Mouse (Mus musculus): ENCODE measurements at regions not wholly inside any gene's neighbourhood (a gene's known extent, or its start where the extent isn't known, plus 50 kb on each side); places are given as distances from the start of the nearest gene placed in this dataset.

- TF ChIP-seq POLR2A (IDR thresholded peaks at IDR 0.05; ENCODE audit: low read depth, low read length): no peak
- no peak for TF ChIP-seq CTCF (conservative IDR thresholded peaks at IDR 0.05 in 1 of 2, IDR thresholded peaks at IDR 0.05 in 1 of 2; ENCODE audit: low read depth in 2 of 2, low read length in 2 of 2)
- no peak for TF ChIP-seq ZC3H11A (IDR thresholded peaks at IDR 0.05; ENCODE audit: low read depth, low read length)
- no peak for TF ChIP-seq USF2 (conservative IDR thresholded peaks at IDR 0.05; ENCODE audit: low read depth, low read length)
- no peak for TF ChIP-seq ELF1 (IDR thresholded peaks at IDR 0.05; ENCODE audit: low read depth, low read length)
Measured at GRCm38 (mm10) chr7:71239207-71239606, 112.1 kb downstream of the Gm10295 start.

All from CH12.LX (cell line).